ENCODE assay signal across 18 mouse cellular contexts in the genomic region with DNA sequence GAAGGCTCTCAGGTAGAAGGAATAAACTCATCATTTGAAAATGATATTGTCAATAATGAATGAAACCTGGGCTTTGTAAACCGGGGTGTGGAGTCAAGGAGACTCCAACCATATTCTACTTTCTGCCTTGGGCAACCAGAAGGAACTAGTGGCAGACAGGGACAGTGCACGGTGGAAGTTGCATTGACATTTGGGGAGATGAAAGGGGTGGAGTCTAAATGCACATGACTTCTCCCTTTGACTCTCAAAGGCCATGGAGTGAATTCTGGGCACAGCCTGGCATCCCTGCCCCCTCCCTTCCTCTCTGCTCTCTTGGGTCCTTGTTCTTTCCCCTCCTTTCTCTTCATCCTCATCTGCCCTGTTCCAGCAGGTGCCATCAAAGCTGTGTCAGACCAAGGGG.
DNase-seq lines count a peak whose midpoint lies in the region; ATAC-seq lines count a peak whose summit lies in the region.
"Had no signal": no experiment of that assay in that cellular context is flagged by ENCODE, and none has a peak within 500 bp of the region (broad histone marks: within the 10 kb centered on the region; RNA-seq: fewer than 3 reads in every experiment).

No protein-coding gene starts in this region.

- DNase-seq in adipocyte (ENCODE audit: low spot score) = peak; percentile 25
- no peak for DNase-seq in liver, embryonic 11.5 days (ENCODE audit: low spot score)
- no peak for DNase-seq in spleen, adult 18-20 months
- DNase-seq in lung, postnatal 36 days = no peak
- DNase-seq: adrenal gland, adult 8-10 months; adrenal gland, postnatal 25 days; cerebellum, adult 11-12 months; cerebellum, adult 2 months; cerebellum, adult 9-10 months; cerebellum, postnatal 10 days; cerebellum, postnatal 25 days; forebrain, postnatal 0 days had no signal

- peaks cover 8% of the 10 kb centered on the region; the same call in 1 of the 2 replicates for H3K36me3 ChIP-seq in liver, embryonic 11.5 days (ENCODE audit: control insufficient read depth, insufficient read depth, low read length)
- H3K36me3 ChIP-seq: forebrain, embryonic 15.5 days had no signal

- H3K9ac ChIP-seq in liver, embryonic 11.5 days (ENCODE audit: low read depth, low read length) = no peak overlapping the region
- H3K9ac ChIP-seq: embryonic facial prominence, embryonic 12.5 days; forebrain, embryonic 13.5 days; forebrain, embryonic 15.5 days; forebrain, postnatal 0 days had no signal

- no peak overlapping the region for H3K4me2 ChIP-seq in liver, embryonic 11.5 days
- H3K4me2 ChIP-seq: embryonic facial prominence, embryonic 12.5 days; forebrain, embryonic 13.5 days; forebrain, embryonic 15.5 days had no signal

- no peaks in the 10 kb centered on the region for H3K27me3 ChIP-seq in liver, embryonic 11.5 days (replicated peaks; ENCODE audit: control insufficient read depth, insufficient read depth, low read length)
- H3K27me3 ChIP-seq: embryonic facial prominence, embryonic 12.5 days; forebrain, embryonic 15.5 days had no signal

- ATAC-seq in granulocyte monocyte progenitor cell, adult 5-6 weeks (replicated peaks; ENCODE audit: poor library complexity, severe bottlenecking) = peak; percentile 69
- peak; percentile 69 for ATAC-seq in megakaryocyte progenitor cell, adult 5-6 weeks (replicated peaks; ENCODE audit: poor library complexity)
- ATAC-seq in liver, embryonic 11.5 days (replicated peaks; ENCODE audit: low FRiP score) = no peak
- ATAC-seq: forebrain, embryonic 13.5 days; forebrain, embryonic 15.5 days; forebrain, postnatal 0 days had no signal

- H3K27ac ChIP-seq in liver, embryonic 11.5 days (ENCODE audit: low read depth, low read length) = no peak overlapping the region
- H3K27ac ChIP-seq: embryonic facial prominence, embryonic 10.5 days; embryonic facial prominence, embryonic 12.5 days; forebrain, embryonic 13.5 days; forebrain, embryonic 15.5 days had no signal

- no peaks in the 10 kb centered on the region for H3K9me3 ChIP-seq in liver, embryonic 11.5 days (ENCODE audit: control insufficient read depth, low read length)
- H3K9me3 ChIP-seq: embryonic facial prominence, embryonic 10.5 days; embryonic facial prominence, embryonic 12.5 days; forebrain, embryonic 13.5 days; forebrain, embryonic 15.5 days had no signal

- peaks cover 11% of the 10 kb centered on the region; the same call in 1 of the 2 replicates for H3K4me1 ChIP-seq in liver, embryonic 11.5 days (replicated peaks; ENCODE audit: control insufficient read depth, insufficient read depth, low read length)

- 53% methylated on average over 2 of the region's 2 CpGs for WGBS in liver, embryonic 11.5 days

- H3K4me3 ChIP-seq in liver, embryonic 11.5 days (ENCODE audit: low read depth, low read length) = no peak overlapping the region
- H3K4me3 ChIP-seq: embryonic facial prominence, embryonic 10.5 days; embryonic facial prominence, embryonic 12.5 days; forebrain, embryonic 13.5 days; forebrain, embryonic 15.5 days had no signal
